Mouse (Mus musculus) liver (tissue): ENCODE measurements at regions not wholly inside any gene's neighbourhood (a gene's known extent, or its start where the extent isn't known, plus 50 kb on each side); places are given as distances from the start of the nearest gene placed in this dataset.

ENCODE experiments used
- DNase-seq: peaks from one replicate; pipeline ENCODE4 v3.0.0-alpha.2; 2020; ENCODE audit warnings: mixed read lengths

- DNase-seq: no peak
These were observed 232.4 kb downstream of the Vps13c start for GRCm38 (mm10) chr9:68072624-68073023.

GRCm38 (mm10) chr9:68077329-68077728 is 237.1 kb downstream of the Vps13c start:
- DNase-seq: no peak

GRCm38 (mm10) chr9:68083341-68083740 is 243.1 kb downstream of the Vps13c start:
- no peak for DNase-seq

- no peak for DNase-seq
These were observed 244.8 kb downstream of the Vps13c start for GRCm38 (mm10) chr9:68084966-68085365.

GRCm38 (mm10) chr9:68094561-68094960 is 254.4 kb downstream of the Vps13c start:
- no peak for DNase-seq

GRCm38 (mm10) chr9:68109841-68110240 is 269.6 kb downstream of the Vps13c start:
- no peak for DNase-seq

GRCm38 (mm10) chr9:68115151-68115690 is 275.0 kb downstream of the Vps13c start:
- DNase-seq: no peak

GRCm38 (mm10) chr9:68116221-68116741 is 276.1 kb downstream of the Vps13c start:
- DNase-seq: no peak

GRCm38 (mm10) chr9:68118266-68118665 is 278.1 kb downstream of the Vps13c start:
- DNase-seq: no peak

- no peak for DNase-seq
These were observed 282.1 kb downstream of the Vps13c start for GRCm38 (mm10) chr9:68122266-68122665.

GRCm38 (mm10) chr9:68131263-68131662 is 291.1 kb downstream of the Vps13c start:
- DNase-seq: no peak

- no peak for DNase-seq
These were observed 295.4 kb downstream of the Vps13c start for GRCm38 (mm10) chr9:68135446-68136050.

- no peak for DNase-seq
These were observed 322.8 kb downstream of the Vps13c start for GRCm38 (mm10) chr9:68162813-68163570.

- DNase-seq: no peak
These were observed 326.4 kb downstream of the Vps13c start for GRCm38 (mm10) chr9:68166556-68166955.

GRCm38 (mm10) chr9:68188921-68189320 is 348.7 kb downstream of the Vps13c start:
- no peak for DNase-seq

- DNase-seq: no peak
These were observed 359.6 kb downstream of the Vps13c start for GRCm38 (mm10) chr9:68199831-68200230.

- no peak for DNase-seq
These were observed 360.8 kb downstream of the Vps13c start for GRCm38 (mm10) chr9:68201031-68201430.

GRCm38 (mm10) chr9:68225694-68226093 is 385.5 kb downstream of the Vps13c start:
- no peak for DNase-seq

- no peak for DNase-seq
These were observed 390.9 kb downstream of the Vps13c start for GRCm38 (mm10) chr9:68231131-68231530.

- no peak for DNase-seq
These were observed 394.9 kb downstream of the Vps13c start for GRCm38 (mm10) chr9:68234979-68235649.

GRCm38 (mm10) chr9:68239121-68239520 is 398.9 kb downstream of the Vps13c start:
- DNase-seq: no peak

- no peak for DNase-seq
These were observed 399.4 kb downstream of the Vps13c start for GRCm38 (mm10) chr9:68239551-68239950.

- DNase-seq: no peak
These were observed 403.6 kb upstream of the Rora start for GRCm38 (mm10) chr9:68250011-68250410.
